Mouse (Mus musculus): ENCODE measurements at regions not wholly inside any gene's neighbourhood (a gene's known extent, or its start where the extent isn't known, plus 50 kb on each side); places are given as distances from the start of the nearest gene placed in this dataset.

GRCm38 (mm10) chr10:117470481-117470880 is 90.7 kb upstream of the Cpsf6 start:
- TF ChIP-seq CTCF (IDR thresholded peaks at IDR 0.05; ENCODE audit: insufficient read depth, low read length) (no peak), POLR2A (IDR thresholded peaks at IDR 0.05; ENCODE audit: borderline replicate concordance, extremely low read depth, low read depth, low read length) (no peak)
